Mouse (Mus musculus) adrenal gland (tissue): ENCODE results near the gene Snx10.

Experiments
- intact Hi-C: fragments of 180-260 bp; cut with DNase I; formaldehyde crosslinking; loops from one replicate; pipeline ENCODE4 v1.15.1; 2025
- microRNA-seq, 2 experiments: library from miRNA; unstranded; fragments of <30 nt; microRNA quantifications; one replicate each; pipeline ENCODE4; 2019

The Snx10 gene

DNA sequence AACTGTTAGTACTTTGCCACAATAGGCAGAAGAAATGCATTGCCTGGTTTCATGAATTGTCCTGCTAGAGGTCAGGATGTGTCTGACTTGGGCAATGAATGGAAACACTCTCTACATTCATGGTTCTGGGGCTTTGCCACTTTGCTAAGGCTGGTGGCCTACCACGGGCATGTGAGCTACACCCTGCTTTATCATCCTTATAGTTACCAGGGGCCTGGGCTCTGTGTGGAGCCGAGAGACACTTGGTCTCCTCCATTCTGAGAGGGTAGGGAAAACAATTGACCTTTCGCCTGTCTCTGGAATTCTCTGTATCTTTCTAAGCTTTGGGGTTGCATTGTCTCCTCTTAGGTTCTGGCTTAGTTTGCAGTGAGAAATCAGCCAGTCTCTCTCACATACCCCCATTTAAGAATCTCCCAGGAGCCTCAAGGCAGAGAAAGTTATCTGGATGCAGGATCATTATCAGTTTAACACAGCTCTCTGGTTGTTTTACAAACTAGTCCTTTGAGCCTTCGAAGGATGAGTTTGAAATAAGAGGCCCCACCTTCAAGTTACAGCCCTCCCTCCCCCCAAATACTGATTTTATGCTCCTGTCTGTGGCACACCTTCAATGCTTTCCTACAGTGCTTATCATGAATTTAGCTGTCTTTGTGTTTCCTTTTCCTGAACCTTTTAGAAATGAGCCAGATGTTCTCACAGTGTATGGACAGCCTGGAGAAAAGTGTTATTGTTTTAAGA is 109.4 kb downstream of the Snx10 start:
- intact Hi-C loops: no loop called here

DNA sequence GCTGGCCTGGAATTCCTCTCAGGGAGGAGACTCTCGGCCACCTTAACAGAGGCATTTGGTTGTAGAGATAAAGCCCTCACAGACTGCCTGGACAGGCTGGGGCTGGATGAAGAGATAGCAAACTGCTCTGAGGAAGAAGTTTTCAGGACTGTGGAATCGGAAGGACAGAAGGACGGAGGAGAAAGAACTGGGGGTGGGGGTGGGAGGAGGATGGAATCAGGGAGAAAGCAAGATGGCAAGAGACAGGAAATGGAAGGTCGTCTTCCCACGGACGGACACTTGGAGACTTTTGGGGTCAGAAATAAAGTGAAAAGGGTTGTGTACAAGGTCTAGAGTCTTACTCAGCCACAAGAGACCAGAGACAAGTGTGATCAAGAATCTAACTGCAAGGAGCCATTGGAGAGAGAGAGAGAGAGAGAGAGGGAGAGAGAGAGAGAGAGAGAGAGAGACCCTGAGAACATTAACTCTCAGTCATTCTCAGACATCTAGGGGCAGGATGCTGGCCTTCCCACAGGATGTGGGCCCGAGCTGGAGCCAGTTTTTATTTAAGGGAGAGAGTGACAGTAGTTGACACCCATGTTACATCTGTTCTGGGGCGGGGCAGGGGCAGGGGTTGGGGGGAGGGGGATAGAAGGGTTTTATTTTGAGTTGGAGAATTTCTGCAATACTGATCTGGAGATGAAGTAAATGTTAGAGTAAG is 110.1 kb downstream of the Snx10 start:
- intact Hi-C loops: no loop called here

DNA sequence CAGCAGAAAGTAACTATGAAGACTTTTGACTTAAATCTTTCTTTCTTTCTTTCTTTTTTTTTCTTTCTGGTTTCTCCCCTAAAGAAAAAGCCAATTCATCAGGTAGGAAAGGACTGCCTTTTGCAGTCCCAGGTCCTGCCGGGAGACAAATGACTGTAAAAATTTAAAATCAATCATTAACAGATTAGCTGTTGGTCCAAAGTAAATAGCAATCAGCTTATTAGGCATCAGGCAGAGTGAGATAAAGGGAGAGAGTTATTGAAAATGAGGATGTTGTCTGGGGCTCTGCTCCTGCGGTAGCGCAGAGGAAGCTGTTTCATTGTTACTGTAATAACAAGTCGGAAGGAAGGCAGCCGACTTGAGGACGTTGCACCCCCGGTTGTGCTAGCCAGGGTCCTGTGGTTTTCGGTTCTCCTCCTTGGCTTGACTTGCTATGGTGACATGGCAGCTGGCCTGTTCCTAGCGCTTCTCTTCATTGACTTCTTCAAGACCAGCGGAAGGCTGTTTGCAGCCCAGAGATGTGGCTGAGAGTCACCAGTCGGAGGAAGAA is 112.4 kb downstream of the Snx10 start:
- intact Hi-C loops: no loop called here

Small RNA genes lying within 50 kb of the gene (microRNA-seq; reads per million reads assigned to microRNA genes)
- 0 reads per million in 2 experiments for gene Gm22914
